Mouse (Mus musculus) bone marrow macrophage, adult 2 months (primary cell): ENCODE measurements around the gene Pcnx2.

Source experiments
- CTCF ChIP-seq: IDR thresholded peaks from 2 replicates; pipeline ENCODE4 v1.5.1; 2012; ENCODE audit warnings: low read depth, mild to moderate bottlenecking, low read length, moderate library complexity
- POLR2A ChIP-seq: IDR thresholded peaks from 2 replicates; pipeline ENCODE4 v1.6.1; 2012; ENCODE audit warnings: mild to moderate bottlenecking, low read depth, low read length, borderline replicate concordance

DNA sequence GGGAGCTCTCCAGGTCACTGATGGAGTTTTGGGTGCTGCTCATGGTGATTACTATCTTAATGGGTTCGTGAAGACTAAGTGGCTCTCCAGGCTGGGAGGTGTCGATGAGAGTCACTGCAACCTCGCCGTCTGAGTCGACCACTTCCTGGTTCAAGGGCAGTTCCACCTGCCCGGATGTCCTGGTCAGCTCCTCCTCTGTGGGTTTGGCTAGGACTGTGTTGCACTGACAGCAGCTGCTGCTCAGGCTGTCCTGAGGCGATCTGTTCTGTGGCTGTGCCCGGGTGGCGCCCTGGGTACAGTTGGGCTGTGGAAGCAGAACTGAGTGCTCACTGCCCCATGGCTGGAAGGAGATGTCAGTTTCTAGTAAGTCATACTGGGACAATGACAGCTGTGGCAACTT, 10.6 kb downstream of the Pcnx2 start:
- no peak for TF ChIP-seq POLR2A
- no peak for TF ChIP-seq CTCF
